Mouse (Mus musculus) liver, adult 2 months (tissue): Measurements from ENCODE around the gene Kbtbd13.

Experiments
- CTCF ChIP-seq: fragments of 200-500 bp; IDR thresholded peaks from 2 replicates; pipeline ENCODE4 v1.5.1; 2011; ENCODE audit warnings: low read depth, low read length, control low read depth
- POLR2A ChIP-seq: fragments of 200-500 bp; IDR thresholded peaks from 2 replicates; pipeline ENCODE4 v1.6.1; 2011; ENCODE audit warnings: low read length, control low read depth; ENCODE audit not compliant: insufficient read depth; ENCODE audit errors: extremely low read depth

GRCm38 (mm10) chr9:65382031-65382750 lies 9.3 kb downstream of the Kbtbd13 start:
- no peak for TF ChIP-seq CTCF
- no peak for TF ChIP-seq POLR2A
